Mouse (Mus musculus): ENCODE data around the gene Nsun2.

GRCm38 (mm10) chr13:69636375-69636774, 102.8 kb downstream of the Nsun2 start:
- TF ChIP-seq CTCF (IDR thresholded peaks at IDR 0.05; ENCODE audit: borderline replicate concordance, insufficient read depth, low read length) (no peak), POLR2A (IDR thresholded peaks at IDR 0.05; ENCODE audit: low read depth, low read length) (no peak)

Measured in embryonic fibroblast, embryonic 13.5 days (primary cell).